Mouse (Mus musculus) activated CD4-positive, CD25-positive, alpha-beta regulatory T cell, adult 9 weeks (primary cell): Measurements from ENCODE around the gene Olfr974. TPM values are rescaled to one million over a fixed set of nuclear protein-coding genes. Genes with fewer than 3 reads are reported as not detected.

ENCODE experiments used
- polyA plus RNA-seq: library from polyadenylated mRNA; unstranded; fragments of 100-300 nt; shearing (Covaris generic); gene quantifications from one replicate; pipeline ENCODE4 v1.2.1, GENCODE M21; 2017

Gene Olfr974
- not detected for polyA plus RNA-seq

GRCm38 (mm10) chr9:39937201-39937600 is at the start of gene Olfr974:
Olfr974 (plus strand) TSS chr9:39937501.

GRCm38 (mm10) chr9:39907036-39907435 is 30.3 kb upstream of the Olfr974 start, which contains the start of gene Olfr229:
Olfr229 (plus strand) TSS chr9:39907336.

GRCm38 (mm10) chr9:39951946-39952345 is 14.6 kb downstream of the Olfr974 start, which contains the start of gene Olfr975:
Olfr975 (minus strand) TSS chr9:39952046.

GRCm38 (mm10) chr9:39961033-39961432 is 23.7 kb downstream of the Olfr974 start, which contains the start of gene Olfr976:
Olfr976 (minus strand) TSS chr9:39961133.

GRCm38 (mm10) chr9:39991813-39992212 is 54.5 kb downstream of the Olfr974 start, which contains the start of gene Olfr978:
Olfr978 (plus strand) TSS chr9:39992113.

Other genes with a start within 250 kb of the Olfr974 start
- not detected for gene Olfr149, start 230.4 kb upstream of the Olfr974 start, polyA plus RNA-seq
- not detected for gene Olfr965, start 226.1 kb upstream of the Olfr974 start, polyA plus RNA-seq
- gene Olfr150, start 206.5 kb upstream of the Olfr974 start, polyA plus RNA-seq, result not detected
- not detected for gene Olfr967, start 191.3 kb upstream of the Olfr974 start, polyA plus RNA-seq
- not detected for gene Olfr968, start 154.2 kb upstream of the Olfr974 start, polyA plus RNA-seq
- not detected for gene Olfr969, start 146.6 kb upstream of the Olfr974 start, polyA plus RNA-seq
- gene Olfr970, start 128.6 kb upstream of the Olfr974 start, polyA plus RNA-seq, result not detected
- not detected for gene Olfr971, start 100.6 kb upstream of the Olfr974 start, polyA plus RNA-seq
- gene Olfr972, start 71.1 kb upstream of the Olfr974 start, polyA plus RNA-seq, result not detected
- not detected for gene Olfr229, start 30.2 kb upstream of the Olfr974 start, polyA plus RNA-seq
- gene Olfr975, start 14.5 kb downstream of the Olfr974 start, polyA plus RNA-seq, result not detected
- not detected for gene Olfr976, start 23.6 kb downstream of the Olfr974 start, polyA plus RNA-seq
- gene Olfr978, start 54.6 kb downstream of the Olfr974 start, polyA plus RNA-seq, result not detected
- not detected for gene Olfr979, start 66.0 kb downstream of the Olfr974 start, polyA plus RNA-seq
- gene Olfr980, start 72.1 kb downstream of the Olfr974 start, polyA plus RNA-seq, result not detected
- not detected for gene Olfr981, start 84.0 kb downstream of the Olfr974 start, polyA plus RNA-seq
- not detected for gene Olfr982, start 136.3 kb downstream of the Olfr974 start, polyA plus RNA-seq
- not detected for gene Olfr983, start 156.1 kb downstream of the Olfr974 start, polyA plus RNA-seq
- not detected for gene Olfr984, start 176.7 kb downstream of the Olfr974 start, polyA plus RNA-seq
- gene Olfr985, start 192.7 kb downstream of the Olfr974 start, polyA plus RNA-seq, result not detected
- gene Tmem225, start 210.6 kb downstream of the Olfr974 start, polyA plus RNA-seq, result not detected
- not detected for gene Olfr986, start 243.4 kb downstream of the Olfr974 start, polyA plus RNA-seq